Mouse (Mus musculus) kidney, embryonic 14.5 days (tissue): ENCODE results near the gene Celf5. TPM values are rescaled to one million over a fixed set of nuclear protein-coding genes. Genes with fewer than 3 reads are reported as not detected.

ENCODE experiments used
- ATAC-seq: fragments of 200-750 bp; cut with Nextera tagmentation; 2 replicates; pipeline ENCODE4 v1.8.0; 2017; ENCODE audit warnings: moderate number of reproducible peaks, mild to moderate bottlenecking, moderate TSS enrichment, moderate library complexity; ENCODE audit not compliant: low FRiP score, low TSS enrichment
- H3K27ac ChIP-seq: fragments of 300-500 bp; sonication (generic); 2 replicates; pipeline ENCODE4 v1.5.1; 2014; ENCODE audit warnings: low read depth, mild to moderate bottlenecking, low read length, moderate library complexity, mixed read lengths
- H3K27me3 ChIP-seq: fragments of 300-500 bp; sonication (generic); 2 replicates; pipeline ENCODE4 v1.6.1; 2014; ENCODE audit warnings: mild to moderate bottlenecking, low read length; ENCODE audit not compliant: control insufficient read depth, insufficient read depth
- H3K36me3 ChIP-seq: fragments of 300-500 bp; sonication (generic); 2 replicates; pipeline ENCODE4 v1.6.1; 2014; ENCODE audit warnings: low read length, mixed read lengths; ENCODE audit not compliant: control insufficient read depth, insufficient read depth
- H3K4me1 ChIP-seq: fragments of 300-500 bp; sonication (generic); 2 replicates; pipeline ENCODE4 v1.6.1; 2014; ENCODE audit warnings: low read length, mixed read lengths; ENCODE audit not compliant: control insufficient read depth, insufficient read depth
- H3K4me2 ChIP-seq: fragments of 300-500 bp; sonication (generic); replicated peaks from 2 replicates; pipeline ENCODE4 v1.6.1; 2014; ENCODE audit warnings: low read depth, mild to moderate bottlenecking, low read length
- H3K4me3 ChIP-seq: fragments of 300-500 bp; sonication (generic); 2 replicates; pipeline ENCODE4 v1.5.1; 2014; ENCODE audit warnings: mild to moderate bottlenecking, low read length
- H3K9ac ChIP-seq: fragments of 300-500 bp; sonication (generic); 2 replicates; pipeline ENCODE4 v1.6.1; 2014; ENCODE audit warnings: low read depth, mild to moderate bottlenecking, low read length, moderate library complexity
- H3K9me3 ChIP-seq: fragments of 300-500 bp; sonication (generic); 2 replicates; pipeline ENCODE4 v1.6.1; 2016; ENCODE audit warnings: low read length; ENCODE audit not compliant: control insufficient read depth
- WGBS: fragments of 180-500 bp; shearing (Covaris S2); extraction: QIAGEN DNeasy Blood & Tissue Kit; methylation state at CpG from one replicate; pipeline ENCODE4 v1.1.7; 2014; 5-methylcytosine and 5-hydroxymethylcytosine counted together
- polyA plus RNA-seq: library from polyadenylated mRNA; unstranded; fragments of >200 nt; fragmentation: Nextera tagmentation; extraction: Ambion mirVana; gene quantifications from 2 replicates; pipeline ENCODE4 v1.2.1, GENCODE M21; 2014

Celf5 gene
- polyA plus RNA-seq, 1 experiment from 2014 or later, result 0.28 TPM

DNA sequence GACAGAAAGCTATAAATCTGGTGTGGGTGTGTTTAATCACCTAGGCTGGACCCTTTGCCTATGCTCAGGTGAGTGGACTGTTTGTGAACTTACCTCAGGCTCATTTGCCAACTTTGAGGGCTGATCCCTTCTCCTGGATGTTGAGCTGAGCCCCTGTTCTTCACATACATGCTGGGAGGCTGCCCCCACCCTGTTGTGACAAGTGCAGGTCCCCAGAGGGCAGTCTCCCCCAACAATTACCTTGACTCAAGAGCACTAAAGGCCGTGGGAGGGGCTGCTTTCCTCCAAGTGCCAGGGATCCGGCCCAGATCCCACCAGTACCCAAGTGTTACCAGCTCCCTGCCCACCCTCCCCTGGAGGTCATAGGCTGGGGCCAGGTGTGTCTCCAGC, 2.5 kb upstream of the Celf5 start:
- Histone ChIP-seq H3K9me3 (no peaks in the 10 kb centered on the region), H3K27ac (no peak overlapping the region), H3K4me1 (0 out of 2 replicates have a peak, but pooled peaks cover 3% of the 10 kb centered on the region), H3K27me3 (peaks cover 12% of the 10 kb centered on the region), H3K36me3 (peaks cover 40% of the 10 kb centered on the region), H3K4me3 (no peak overlapping the region), H3K9ac (no peak overlapping the region), H3K4me2 (no peak overlapping the region)
- ATAC-seq, result no peak
- WGBS, result 27% methylated on average over 2 of the region's 2 CpGs

DNA sequence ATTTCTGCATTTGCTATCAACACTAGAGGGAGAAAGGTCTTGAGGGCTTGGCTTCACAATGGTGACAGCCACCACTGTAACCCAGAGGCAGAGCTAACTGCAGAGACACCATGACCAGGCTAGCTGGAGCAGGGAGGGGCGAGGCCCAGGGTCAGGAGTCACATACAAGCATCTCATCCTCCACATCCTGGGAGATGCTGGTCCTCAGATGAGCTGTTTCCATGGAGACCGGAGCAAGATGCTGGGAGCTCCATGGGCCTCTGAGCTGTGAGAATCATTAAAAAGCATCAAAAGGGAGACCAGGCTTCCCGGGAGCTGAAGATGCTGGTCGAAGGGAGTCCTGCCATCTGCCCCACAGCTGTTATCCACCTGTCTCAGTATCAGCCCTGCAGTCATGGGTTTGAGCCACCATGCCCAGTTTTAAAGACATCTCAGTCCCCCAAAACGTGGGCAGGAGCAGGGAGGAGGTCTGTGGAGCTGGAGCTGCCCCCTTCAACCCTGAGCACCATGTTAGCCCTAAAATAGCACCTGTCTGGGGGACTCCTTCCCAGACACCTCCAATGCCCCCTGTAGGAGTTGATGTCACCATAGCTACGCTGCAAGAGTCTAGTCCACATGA, 2.0 kb upstream of the Celf5 start:
- Histone ChIP-seq H3K4me2 (no peak overlapping the region), H3K4me1 (0 out of 2 replicates have a peak, but pooled peaks cover 3% of the 10 kb centered on the region), H3K9ac (no peak overlapping the region), H3K9me3 (no peaks in the 10 kb centered on the region), H3K36me3 (peaks cover 35% of the 10 kb centered on the region), H3K27me3 (peaks cover 12% of the 10 kb centered on the region), H3K4me3 (no peak overlapping the region), H3K27ac (no peak overlapping the region)
- ATAC-seq, result no peak
- WGBS, result 59% methylated on average over 6 of the region's 6 CpGs

DNA sequence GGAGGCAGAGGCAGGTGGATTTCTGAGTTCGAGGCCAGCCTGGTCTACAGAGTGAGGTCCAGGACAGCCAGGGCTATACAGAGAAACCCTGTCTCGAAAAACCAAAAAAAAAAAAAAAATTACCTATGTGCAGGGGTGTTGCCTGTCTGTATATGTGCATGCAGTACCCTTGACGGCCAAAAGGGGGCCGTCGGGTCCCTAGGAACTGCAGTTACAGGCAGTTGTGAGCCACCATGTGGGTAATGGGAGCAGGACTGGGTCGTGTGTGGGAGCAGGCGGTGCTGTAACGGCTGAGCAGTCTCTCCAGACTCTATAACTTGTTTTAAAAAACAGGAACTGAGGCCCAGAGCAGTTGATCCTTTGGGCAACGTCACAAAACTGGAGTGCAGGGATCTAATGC, 1.5 kb upstream of the Celf5 start:
- Histone ChIP-seq H3K4me2 (no peak overlapping the region), H3K4me1 (0 out of 2 replicates have a peak, but pooled peaks cover 3% of the 10 kb centered on the region), H3K27ac (no peak overlapping the region), H3K27me3 (peaks cover 12% of the 10 kb centered on the region), H3K4me3 (no peak overlapping the region), H3K9me3 (no peaks in the 10 kb centered on the region), H3K9ac (no peak overlapping the region), H3K36me3 (peaks cover 29% of the 10 kb centered on the region)
- WGBS, result 23% methylated on average over 9 of the region's 9 CpGs
- ATAC-seq, result no peak

DNA sequence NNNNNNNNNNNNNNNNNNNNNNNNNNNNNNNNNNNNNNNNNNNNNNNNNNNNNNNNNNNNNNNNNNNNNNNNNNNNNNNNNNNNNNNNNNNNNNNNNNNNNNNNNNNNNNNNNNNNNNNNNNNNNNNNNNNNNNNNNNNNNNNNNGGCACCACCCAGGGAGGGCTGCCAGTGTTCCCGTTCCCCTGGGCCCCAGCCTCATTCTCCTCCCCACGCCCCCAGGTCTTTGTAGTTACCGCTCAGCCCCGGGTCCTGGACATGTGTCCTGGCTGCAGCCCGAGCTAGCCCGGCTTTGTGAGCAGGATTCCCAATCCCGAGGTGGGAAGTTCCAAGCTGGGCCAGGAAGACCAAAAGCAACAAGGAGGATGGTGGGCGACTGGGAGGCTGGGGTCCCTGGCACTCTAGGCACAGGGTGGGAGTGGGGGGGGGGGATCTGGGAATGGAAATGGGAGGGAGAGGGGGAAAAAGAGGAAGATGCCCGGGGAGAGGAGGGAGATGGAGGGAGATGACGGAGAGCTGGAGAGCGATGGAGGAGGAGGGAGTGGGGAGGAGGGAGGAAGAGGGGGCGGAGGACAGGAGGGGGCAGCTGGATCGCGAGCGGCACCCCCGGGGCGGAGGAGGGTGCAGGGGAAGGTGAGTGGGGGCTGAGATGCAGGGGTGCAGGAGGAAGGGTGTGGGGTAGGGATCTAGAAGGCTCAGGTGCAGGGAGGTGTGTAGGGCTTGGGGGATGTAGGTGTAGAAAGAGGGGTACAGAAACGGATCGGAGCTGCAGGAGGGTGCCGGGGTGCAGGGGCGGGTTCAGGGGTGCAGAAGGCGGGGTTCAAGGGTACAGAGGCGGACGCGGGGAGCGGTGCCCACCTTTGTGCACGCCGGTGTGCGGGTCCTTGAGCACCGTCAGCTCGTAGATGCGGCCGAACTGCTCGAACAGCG, 640 bp downstream of the Celf5 start:
- H3K27me3 ChIP-seq, result peaks cover 19% of the 10 kb centered on the region
- peak overlapping the region; percentile 72 for H3K4me2 ChIP-seq
- H3K4me3 ChIP-seq, result peak overlapping the region; percentile 42
- peaks cover 8% of the 10 kb centered on the region; the same call in 1 of the 2 replicates for H3K36me3 ChIP-seq
- 3% methylated on average over 34 of the region's 35 CpGs for WGBS
- H3K4me1 ChIP-seq, result 0 out of 2 replicates have a peak, but pooled peaks cover 3% of the 10 kb centered on the region
- peak; percentile 9 for ATAC-seq
- no peak overlapping the region for H3K27ac ChIP-seq
- 0 out of 2 replicates have a peak overlapping the region, but pooled peaks have one; percentile 18 for H3K9ac ChIP-seq
- no peaks in the 10 kb centered on the region for H3K9me3 ChIP-seq

DNA sequence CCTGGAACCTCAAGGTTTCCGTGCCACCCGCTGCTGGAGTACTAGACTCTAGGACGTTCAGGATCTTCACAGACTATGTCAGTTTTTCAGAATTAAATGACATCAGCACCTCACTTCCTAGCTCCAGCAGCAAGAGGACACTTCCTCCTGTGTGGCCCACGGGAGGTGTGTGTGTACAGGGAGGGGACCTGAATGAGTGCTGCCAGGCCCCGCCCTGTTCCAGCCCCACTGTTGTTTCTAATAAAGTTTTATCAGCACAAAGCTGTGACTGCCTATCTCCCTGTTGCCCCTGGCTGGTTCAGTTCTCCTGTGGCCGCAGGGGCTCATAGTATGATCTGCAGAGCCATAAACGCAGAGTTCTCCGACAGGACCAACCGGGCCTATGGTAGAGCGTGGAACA, 8.0 kb downstream of the Celf5 start:
- Histone ChIP-seq H3K36me3 (no peaks in the 10 kb centered on the region), H3K4me1 (no peaks in the 10 kb centered on the region), H3K9ac (no peak overlapping the region), H3K4me2 (no peak overlapping the region), H3K9me3 (no peaks in the 10 kb centered on the region), H3K4me3 (no peak overlapping the region), H3K27ac (no peak overlapping the region), H3K27me3 (peaks cover 62% of the 10 kb centered on the region)
- no peak for ATAC-seq
- 83% methylated on average over 10 of the region's 10 CpGs for WGBS

DNA sequence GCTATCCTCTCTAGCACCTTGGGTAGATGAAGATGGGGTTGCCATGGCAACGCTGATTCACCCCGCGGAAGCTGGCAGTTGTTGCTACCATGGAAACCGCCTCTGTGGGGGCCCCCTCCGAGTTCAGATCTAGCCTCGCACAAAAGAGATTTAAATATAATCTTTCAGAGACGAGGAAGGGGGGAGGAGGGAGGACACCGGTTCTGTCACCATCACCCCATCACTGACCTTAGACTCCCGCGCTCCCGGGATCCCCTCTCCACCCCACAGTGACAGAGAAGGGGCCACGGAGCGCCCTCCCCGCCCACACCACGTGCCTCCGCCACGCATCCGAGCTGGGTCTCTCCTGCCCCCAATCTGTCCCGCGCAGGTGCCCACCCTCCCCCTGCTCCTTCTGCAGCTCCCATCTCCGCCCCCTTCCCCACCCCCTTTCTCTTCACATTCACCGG, 9.5 kb downstream of the Celf5 start:
- Histone ChIP-seq H3K36me3 (no peaks in the 10 kb centered on the region), H3K4me1 (no peaks in the 10 kb centered on the region), H3K27me3 (peaks cover 65% of the 10 kb centered on the region), H3K4me2 (no peak overlapping the region), H3K9ac (no peak overlapping the region), H3K27ac (no peak overlapping the region), H3K4me3 (no peak overlapping the region; the same call in 1 of the 2 replicates), H3K9me3 (no peaks in the 10 kb centered on the region)
- no peak for ATAC-seq
- 1% methylated on average over 22 of the region's 22 CpGs for WGBS

DNA sequence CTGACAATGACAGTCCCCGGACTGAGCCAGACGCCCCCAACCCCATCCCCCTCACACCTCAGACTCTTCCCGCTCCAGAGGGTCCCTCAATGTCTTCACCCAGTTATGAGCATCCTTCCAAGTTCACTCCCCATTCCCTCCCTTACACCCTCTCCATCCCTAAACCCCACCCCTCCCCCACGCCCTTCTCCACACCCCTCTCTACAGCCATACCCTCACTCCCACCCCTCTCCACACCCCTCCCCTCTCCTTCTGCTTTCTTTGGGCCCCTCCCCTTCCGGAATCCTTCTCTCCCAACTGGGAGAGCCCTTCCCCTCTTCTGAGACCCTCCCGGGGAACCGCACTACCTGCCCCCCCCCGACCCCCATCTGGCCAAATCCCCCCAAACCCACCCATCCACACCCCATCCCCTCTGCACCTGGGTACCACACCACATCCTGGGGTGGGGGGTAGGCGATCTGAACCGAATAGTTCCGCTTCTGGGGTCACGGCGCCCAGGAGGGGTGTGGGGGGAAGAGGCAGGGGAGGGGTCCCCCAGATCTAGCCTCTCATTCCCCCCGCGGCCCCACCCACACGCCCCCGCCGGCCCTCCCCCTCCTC, 10.0 kb downstream of the Celf5 start:
- H3K4me3 ChIP-seq, result no peak overlapping the region
- WGBS, result 5% methylated on average over 18 of the region's 18 CpGs

DNA sequence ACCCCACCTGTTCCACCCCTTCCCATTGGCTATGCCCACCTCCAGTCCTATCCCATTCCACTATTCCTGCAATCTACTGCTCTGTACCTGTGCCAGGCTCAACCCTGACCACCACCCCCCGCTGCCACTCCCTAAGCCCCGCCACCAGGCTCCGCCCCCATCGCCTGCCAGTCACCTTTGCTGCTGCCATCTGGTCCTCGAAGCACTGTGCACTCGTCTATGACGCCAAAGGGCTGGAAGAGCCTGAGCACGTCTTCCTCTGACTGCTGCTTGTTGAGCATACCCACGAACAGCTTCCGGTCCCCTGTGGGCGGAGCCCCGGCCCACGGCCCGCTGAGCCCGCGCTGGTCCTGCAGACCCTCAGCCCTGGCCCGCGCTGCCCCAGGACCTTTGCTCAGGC, 12.1 kb downstream of the Celf5 start:
- H3K27ac ChIP-seq, result no peak overlapping the region
- H3K27me3 ChIP-seq, result peaks cover 48% of the 10 kb centered on the region
- no peaks in the 10 kb centered on the region for H3K36me3 ChIP-seq
- ATAC-seq, result no peak
- no peak overlapping the region for H3K4me2 ChIP-seq
- no peak overlapping the region for H3K9ac ChIP-seq
- no peak overlapping the region for H3K4me3 ChIP-seq
- H3K4me1 ChIP-seq, result no peaks in the 10 kb centered on the region
- WGBS, result 49% methylated on average over 18 of the region's 18 CpGs
- H3K9me3 ChIP-seq, result no peaks in the 10 kb centered on the region

More for the DNA sequence above, 10.0 kb downstream of the Celf5 start:
- Histone ChIP-seq H3K4me2 (no peak overlapping the region), H3K9me3 (no peaks in the 10 kb centered on the region), H3K4me1 (no peaks in the 10 kb centered on the region), H3K27ac (no peak overlapping the region), H3K36me3 (no peaks in the 10 kb centered on the region), H3K27me3 (peaks cover 64% of the 10 kb centered on the region), H3K9ac (no peak overlapping the region)
- no peak for ATAC-seq
